Mouse (Mus musculus): ENCODE data around the gene Tbc1d10a. TPM values are rescaled to one million over a fixed set of nuclear protein-coding genes. Genes with fewer than 3 reads are reported as not detected.

Gene Tbc1d10a
- polyA plus RNA-seq, 1 experiment: 19.9 TPM

DNA sequence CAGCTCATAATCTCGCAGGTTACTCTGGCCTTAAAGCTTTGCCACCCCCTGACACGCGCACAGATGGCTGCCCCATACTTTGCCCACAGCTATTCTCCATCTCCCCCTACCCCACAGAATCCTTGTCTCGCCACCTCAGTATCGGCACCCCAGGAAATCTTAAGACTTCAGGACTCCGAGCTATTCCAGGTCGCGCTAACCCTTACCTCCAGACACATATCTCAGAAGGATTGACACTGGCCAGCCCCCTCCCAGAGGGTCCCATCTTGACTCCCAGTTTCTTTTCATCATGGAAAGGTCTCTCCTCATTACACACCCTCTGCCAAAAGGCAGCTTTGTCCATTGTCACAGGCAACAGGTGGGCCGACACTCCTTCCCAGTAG is 720 bp downstream of the Tbc1d10a start:
- no peak for TF ChIP-seq CTCF (IDR thresholded peaks at IDR 0.05; ENCODE audit: low read depth, low read length)
- TF ChIP-seq POLR2A (IDR thresholded peaks at IDR 0.05; ENCODE audit: insufficient read depth, low read length): no peak
- Histone ChIP-seq H3K4me1 (ENCODE audit: control insufficient read depth, insufficient read depth, low read length) (no peaks in the 10 kb centered on the region), H3K4me3 (ENCODE audit: low read depth, low read length) (peak overlapping the region; percentile 87), H3K36me3 (ENCODE audit: control insufficient read depth, insufficient read depth, low read length, poor library complexity, severe bottlenecking) (peaks cover 5% of the 10 kb centered on the region), H3K9me3 (replicated peaks; ENCODE audit: control insufficient read depth, insufficient read depth, low read length, poor library complexity, severe bottlenecking) (no peaks in the 10 kb centered on the region), H3K9ac (ENCODE audit: low read depth, poor library complexity, severe bottlenecking) (peak overlapping the region; percentile 82), H3K27ac (ENCODE audit: insufficient read depth, low read length) (no peak overlapping the region), H3K27me3 (ENCODE audit: control insufficient read depth, insufficient read depth, low read length, poor library complexity, severe bottlenecking) (no peaks in the 10 kb centered on the region)

DNA sequence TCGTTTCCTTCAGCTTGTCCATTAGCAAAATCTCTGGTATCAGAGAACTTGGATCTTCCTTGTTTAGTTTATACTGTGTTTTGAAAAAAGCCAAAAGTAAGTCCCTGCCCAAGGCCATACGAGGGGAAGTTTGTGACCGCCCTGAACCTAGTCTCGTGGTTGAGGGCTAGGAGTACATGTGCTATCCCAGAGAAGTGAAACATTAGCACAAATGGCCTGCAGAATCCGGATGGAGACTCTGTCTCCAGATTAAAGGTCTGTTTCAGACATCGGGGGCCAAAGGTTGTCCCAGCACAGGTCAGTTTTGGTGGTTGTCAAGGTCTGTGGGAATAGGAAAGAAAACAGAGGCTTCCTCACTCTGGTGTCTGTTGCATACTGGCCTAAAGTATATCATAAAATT is 2.6 kb downstream of the Tbc1d10a start:
- no peaks in the 10 kb centered on the region for H3K4me1 ChIP-seq (ENCODE audit: control insufficient read depth, insufficient read depth, low read length)
- H3K9ac ChIP-seq (ENCODE audit: low read depth, poor library complexity, severe bottlenecking): no peak overlapping the region
- H3K27ac ChIP-seq (ENCODE audit: insufficient read depth, low read length): no peak overlapping the region
- H3K9me3 ChIP-seq (replicated peaks; ENCODE audit: control insufficient read depth, insufficient read depth, low read length, poor library complexity, severe bottlenecking): no peaks in the 10 kb centered on the region
- H3K36me3 ChIP-seq (ENCODE audit: control insufficient read depth, insufficient read depth, low read length, poor library complexity, severe bottlenecking): peaks cover 2% of the 10 kb centered on the region
- no peaks in the 10 kb centered on the region for H3K27me3 ChIP-seq (ENCODE audit: control insufficient read depth, insufficient read depth, low read length, poor library complexity, severe bottlenecking)
- no peak overlapping the region for H3K4me3 ChIP-seq (ENCODE audit: low read depth, low read length)
- no peak for TF ChIP-seq POLR2A (IDR thresholded peaks at IDR 0.05; ENCODE audit: insufficient read depth, low read length)
- TF ChIP-seq EP300 (IDR thresholded peaks at IDR 0.05; ENCODE audit: insufficient read depth, low read depth, low read length): no peak
- TF ChIP-seq CTCF (IDR thresholded peaks at IDR 0.05; ENCODE audit: low read depth, low read length): no peak

DNA sequence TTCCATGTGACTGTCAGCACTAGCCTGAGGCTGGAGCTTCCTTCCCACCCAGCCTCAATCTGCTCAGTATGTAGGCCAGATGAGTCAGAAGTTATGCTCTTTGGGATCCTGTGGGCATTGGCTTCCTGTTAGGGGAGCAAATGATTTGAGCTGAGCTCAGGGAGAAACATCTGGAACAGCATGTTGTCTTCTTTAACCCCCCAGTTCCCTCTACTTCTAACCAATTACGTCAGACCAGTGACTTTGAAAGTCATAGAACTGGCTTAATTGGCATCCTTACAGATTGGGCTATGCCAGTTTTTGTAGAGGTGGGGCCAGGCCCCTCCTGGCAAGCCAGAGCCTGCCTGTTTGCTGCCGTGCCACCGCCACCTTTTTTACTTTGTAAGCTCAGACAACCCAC is 4.1 kb downstream of the Tbc1d10a start:
- Histone ChIP-seq H3K9me3 (replicated peaks; ENCODE audit: control insufficient read depth, insufficient read depth, low read length, poor library complexity, severe bottlenecking) (no peaks in the 10 kb centered on the region), H3K4me1 (ENCODE audit: control insufficient read depth, insufficient read depth, low read length) (no peaks in the 10 kb centered on the region), H3K4me3 (ENCODE audit: low read depth, low read length) (no peak overlapping the region), H3K9ac (ENCODE audit: low read depth, poor library complexity, severe bottlenecking) (no peak overlapping the region), H3K27me3 (ENCODE audit: control insufficient read depth, insufficient read depth, low read length, poor library complexity, severe bottlenecking) (no peaks in the 10 kb centered on the region), H3K36me3 (ENCODE audit: control insufficient read depth, insufficient read depth, low read length, poor library complexity, severe bottlenecking) (peaks cover 2% of the 10 kb centered on the region), H3K27ac (ENCODE audit: insufficient read depth, low read length) (no peak overlapping the region)
- TF ChIP-seq POLR2A (IDR thresholded peaks at IDR 0.05; ENCODE audit: insufficient read depth, low read length) (no peak), CTCF (IDR thresholded peaks at IDR 0.05; ENCODE audit: low read depth, low read length) (no peak), EP300 (IDR thresholded peaks at IDR 0.05; ENCODE audit: insufficient read depth, low read depth, low read length) (no peak)

DNA sequence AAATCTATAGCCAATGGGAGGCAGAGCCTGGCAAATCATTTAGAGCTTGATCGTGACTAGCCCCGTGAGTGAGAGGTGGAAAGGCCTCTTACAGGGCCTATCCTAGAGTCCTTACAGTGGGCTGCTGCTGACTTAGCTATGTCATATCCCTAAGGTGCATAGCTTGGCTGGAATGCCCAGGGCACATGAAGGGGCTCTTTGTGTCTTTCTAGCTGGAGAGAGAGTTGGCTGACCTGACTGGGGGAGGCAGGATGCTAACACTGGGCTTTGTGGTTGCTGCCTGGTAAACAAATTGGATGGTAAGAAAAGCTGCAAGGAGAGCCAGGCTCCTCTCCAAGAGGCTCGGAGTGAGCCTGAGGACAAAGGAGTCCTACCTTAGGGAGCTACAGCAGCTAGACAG is 6.2 kb downstream of the Tbc1d10a start:
- H3K9ac ChIP-seq (ENCODE audit: low read depth, poor library complexity, severe bottlenecking): no peak overlapping the region
- peaks cover 2% of the 10 kb centered on the region for H3K36me3 ChIP-seq (ENCODE audit: control insufficient read depth, insufficient read depth, low read length, poor library complexity, severe bottlenecking)
- no peak overlapping the region for H3K4me3 ChIP-seq (ENCODE audit: low read depth, low read length)
- no peak overlapping the region for H3K27ac ChIP-seq (ENCODE audit: insufficient read depth, low read length)
- no peaks in the 10 kb centered on the region for H3K9me3 ChIP-seq (replicated peaks; ENCODE audit: control insufficient read depth, insufficient read depth, low read length, poor library complexity, severe bottlenecking)
- TF ChIP-seq POLR2A (IDR thresholded peaks at IDR 0.05; ENCODE audit: insufficient read depth, low read length) (no peak), EP300 (IDR thresholded peaks at IDR 0.05; ENCODE audit: insufficient read depth, low read depth, low read length) (no peak), CTCF (IDR thresholded peaks at IDR 0.05; ENCODE audit: low read depth, low read length) (no peak)
- H3K27me3 ChIP-seq (ENCODE audit: control insufficient read depth, insufficient read depth, low read length, poor library complexity, severe bottlenecking): no peaks in the 10 kb centered on the region
- peaks cover 3% of the 10 kb centered on the region for H3K4me1 ChIP-seq (ENCODE audit: control insufficient read depth, insufficient read depth, low read length)

DNA sequence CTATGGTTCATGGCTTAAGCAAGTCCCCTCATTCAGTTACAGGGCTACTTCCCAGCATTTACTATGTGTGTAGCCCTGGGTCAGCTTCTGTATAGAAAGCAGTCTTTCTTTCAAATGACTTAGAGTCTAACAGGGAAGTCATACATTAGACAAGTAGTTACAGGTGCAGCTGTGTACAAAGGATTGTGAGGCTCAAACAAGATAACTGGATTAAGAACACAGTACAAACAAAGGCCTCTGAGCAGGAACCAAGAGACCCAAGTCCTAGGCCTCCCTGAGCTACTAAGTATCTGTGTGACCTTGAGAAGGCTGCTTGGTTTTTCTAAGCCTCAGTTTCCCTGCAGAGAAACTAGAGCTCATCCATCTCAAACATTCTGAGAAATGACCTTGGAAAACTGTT is 6.8 kb downstream of the Tbc1d10a start:
- H3K27me3 ChIP-seq (ENCODE audit: control insufficient read depth, insufficient read depth, low read length, poor library complexity, severe bottlenecking): no peaks in the 10 kb centered on the region
- no peaks in the 10 kb centered on the region for H3K9me3 ChIP-seq (replicated peaks; ENCODE audit: control insufficient read depth, insufficient read depth, low read length, poor library complexity, severe bottlenecking)
- no peak overlapping the region for H3K4me3 ChIP-seq (ENCODE audit: low read depth, low read length)
- H3K9ac ChIP-seq (ENCODE audit: low read depth, poor library complexity, severe bottlenecking): no peak overlapping the region
- TF ChIP-seq CTCF (IDR thresholded peaks at IDR 0.05; ENCODE audit: low read depth, low read length): no peak
- no peak for TF ChIP-seq POLR2A (IDR thresholded peaks at IDR 0.05; ENCODE audit: insufficient read depth, low read length)
- TF ChIP-seq EP300 (IDR thresholded peaks at IDR 0.05; ENCODE audit: insufficient read depth, low read depth, low read length): no peak
- no peak overlapping the region for H3K27ac ChIP-seq (ENCODE audit: insufficient read depth, low read length)
- H3K36me3 ChIP-seq (ENCODE audit: control insufficient read depth, insufficient read depth, low read length, poor library complexity, severe bottlenecking): peaks cover 2% of the 10 kb centered on the region
- H3K4me1 ChIP-seq (ENCODE audit: control insufficient read depth, insufficient read depth, low read length): peaks cover 6% of the 10 kb centered on the region

DNA sequence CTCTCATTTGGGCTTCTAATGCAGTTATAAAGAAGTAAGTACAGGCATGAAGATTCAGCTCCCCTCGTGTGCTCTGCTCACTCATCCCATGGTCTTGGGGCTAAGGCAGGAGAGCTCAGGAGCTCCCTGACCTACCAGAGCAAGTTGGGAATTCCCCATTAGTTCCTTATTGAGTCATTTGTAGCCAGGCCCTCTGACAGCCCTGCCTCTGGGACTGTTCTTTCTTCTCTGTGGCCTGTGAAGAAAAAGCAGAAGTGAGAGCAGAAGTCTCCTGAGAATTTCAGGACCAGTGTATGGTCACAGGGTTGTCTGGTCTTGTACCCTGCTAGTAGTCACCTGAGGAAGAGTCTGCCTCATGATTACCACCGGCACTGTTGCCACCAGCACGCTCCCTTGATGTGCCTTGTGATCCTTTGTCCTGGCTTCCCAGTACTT is 9.0 kb downstream of the Tbc1d10a start:
- TF ChIP-seq CTCF (IDR thresholded peaks at IDR 0.05; ENCODE audit: low read depth, low read length) (no peak), EP300 (IDR thresholded peaks at IDR 0.05; ENCODE audit: insufficient read depth, low read depth, low read length) (no peak), POLR2A (IDR thresholded peaks at IDR 0.05; ENCODE audit: insufficient read depth, low read length) (no peak)
- H3K4me3 ChIP-seq (ENCODE audit: low read depth, low read length): no peak overlapping the region
- no peak overlapping the region for H3K27ac ChIP-seq (ENCODE audit: insufficient read depth, low read length)
- peaks cover 6% of the 10 kb centered on the region for H3K4me1 ChIP-seq (ENCODE audit: control insufficient read depth, insufficient read depth, low read length)
- H3K27me3 ChIP-seq (ENCODE audit: control insufficient read depth, insufficient read depth, low read length, poor library complexity, severe bottlenecking): no peaks in the 10 kb centered on the region
- peaks cover 2% of the 10 kb centered on the region for H3K36me3 ChIP-seq (ENCODE audit: control insufficient read depth, insufficient read depth, low read length, poor library complexity, severe bottlenecking)
- no peaks in the 10 kb centered on the region for H3K9me3 ChIP-seq (replicated peaks; ENCODE audit: control insufficient read depth, insufficient read depth, low read length, poor library complexity, severe bottlenecking)
- H3K9ac ChIP-seq (ENCODE audit: low read depth, poor library complexity, severe bottlenecking): no peak overlapping the region
